Mouse (Mus musculus): ENCODE measurements around the gene Crygs.
A peak's percentile ranks its signal among the peaks of the same experiment; 100 is the strongest.

Crygs gene

GRCm38 (mm10) chr16:22811477-22811876, at the start of gene Crygs:
Crygs (minus strand) TSS chr16:22811577.
- no peak for DNase-seq

DNA sequence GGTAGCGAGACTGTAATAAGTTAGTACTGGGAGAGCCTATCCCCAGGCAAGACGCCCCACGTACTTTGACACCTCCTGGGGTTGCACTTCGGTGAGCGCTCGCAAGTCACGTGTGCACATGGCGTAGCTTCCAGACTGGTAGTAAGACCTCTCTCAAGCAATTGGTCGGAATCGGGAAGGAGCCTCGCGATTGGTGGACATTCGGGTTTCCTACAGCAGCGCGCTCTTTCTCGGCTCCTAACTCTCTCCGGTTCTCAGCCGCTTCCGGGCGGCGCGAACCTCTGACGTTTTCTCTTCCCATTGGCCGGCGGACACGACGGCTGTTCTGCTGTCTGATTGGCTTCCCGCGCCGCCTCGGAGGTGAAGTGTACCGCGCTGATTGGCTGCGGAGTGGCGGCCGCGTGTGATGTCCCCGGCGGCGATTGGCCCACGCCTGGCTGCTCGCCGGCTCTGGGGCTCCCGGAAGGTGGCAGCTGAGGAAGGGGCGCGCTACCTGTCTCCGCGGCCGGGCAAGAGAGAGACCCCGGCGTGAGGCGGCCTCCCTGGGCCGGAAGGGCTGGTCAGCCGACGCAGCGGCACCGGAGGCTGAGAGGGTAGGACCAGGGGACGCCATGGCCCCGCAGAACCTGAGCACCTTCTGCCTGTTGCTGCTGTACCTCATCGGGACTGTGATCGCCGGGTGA, 46.2 kb upstream of the Crygs start, which contains the start of the genes Tbccd1 and Dnajb11:
TSS of gene Tbccd1 (minus strand) at position 239 of the 683 bp plus-strand sequence.
TSS of gene Dnajb11 (plus strand) at position 415 of the 683 bp plus-strand sequence.
- DNase-seq = peak; percentile 97

DNA sequence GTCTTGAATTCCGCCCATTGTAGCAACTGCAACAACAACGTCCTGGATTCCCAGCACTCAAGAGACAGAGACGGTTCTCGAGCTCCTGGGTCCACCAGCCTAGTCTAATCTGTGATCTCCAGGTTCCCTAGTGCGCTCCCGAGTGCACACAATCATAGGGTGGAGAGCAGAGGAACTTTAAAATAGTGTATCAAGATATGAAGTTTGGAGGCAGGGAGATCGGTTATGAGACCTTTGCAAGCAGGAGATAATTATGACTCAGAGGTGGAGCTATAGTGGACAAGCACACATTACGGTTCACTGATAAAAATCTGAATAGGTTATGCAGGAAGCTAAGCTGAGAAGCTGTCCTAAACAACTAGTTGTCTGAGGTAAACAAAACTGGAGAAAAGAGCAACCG, 45.4 kb upstream of the Crygs start:
- no peak for DNase-seq

DNA sequence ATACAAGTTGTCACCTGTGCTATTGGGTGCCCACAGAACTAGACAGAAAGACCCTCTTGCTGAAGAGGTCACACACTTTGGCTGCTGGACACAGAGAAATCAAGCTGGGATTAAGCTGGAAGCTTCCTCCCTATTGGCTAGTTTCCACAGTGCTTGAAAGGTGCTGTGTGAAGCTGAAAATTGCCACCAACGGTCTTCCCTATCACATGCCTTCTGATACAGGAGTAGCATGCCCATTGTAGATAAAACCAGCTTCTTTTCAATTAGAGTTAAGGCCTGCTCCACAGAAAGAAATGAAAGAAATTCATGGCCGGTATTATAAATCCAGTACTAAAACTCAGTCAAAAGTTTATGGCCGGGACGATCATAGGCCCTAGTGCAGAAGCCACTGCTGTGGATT, 41.3 kb upstream of the Crygs start:
- DNase-seq = no peak

GRCm38 (mm10) chr16:22848331-22848730, 37.0 kb upstream of the Crygs start:
- DNase-seq = no peak

DNA sequence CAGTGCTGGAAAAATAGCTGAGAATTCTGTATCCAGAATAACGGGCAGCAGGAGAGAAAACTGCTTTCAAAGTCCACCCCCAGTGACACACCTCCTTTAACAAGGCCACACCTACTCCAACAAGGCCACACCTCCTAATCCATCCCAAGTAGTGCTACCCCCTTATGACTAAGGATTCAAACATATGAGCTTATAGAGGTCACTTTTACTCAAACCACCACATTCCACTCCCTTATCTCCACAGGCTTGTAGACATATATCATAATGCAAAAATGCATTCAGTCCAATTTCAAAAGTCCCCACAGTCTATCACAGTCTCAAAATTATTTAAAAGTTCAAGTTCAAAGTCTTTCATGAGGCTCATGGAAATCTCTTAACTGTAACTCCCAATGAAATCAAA, 36.3 kb upstream of the Crygs start:
- no peak for DNase-seq

DNA sequence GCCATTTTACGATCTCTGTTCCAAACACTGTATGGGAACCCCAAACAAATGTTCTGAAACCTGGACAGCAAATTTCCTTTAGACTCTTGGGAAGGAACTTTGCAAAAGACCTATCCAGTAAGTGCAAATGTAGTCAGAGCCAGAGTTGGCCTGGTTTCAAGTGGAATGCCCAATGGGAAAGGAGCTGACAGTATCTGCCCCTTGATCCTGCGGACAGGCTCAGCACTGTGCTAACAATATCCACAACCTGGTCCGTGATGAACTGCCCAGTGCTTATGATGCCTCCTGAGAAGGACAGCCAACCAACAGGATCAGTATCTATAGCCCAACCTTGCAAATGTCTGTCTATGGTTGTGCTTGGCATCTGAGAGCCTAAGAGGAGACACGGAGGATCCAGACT, 34.1 kb upstream of the Crygs start:
- DNase-seq = no peak

DNA sequence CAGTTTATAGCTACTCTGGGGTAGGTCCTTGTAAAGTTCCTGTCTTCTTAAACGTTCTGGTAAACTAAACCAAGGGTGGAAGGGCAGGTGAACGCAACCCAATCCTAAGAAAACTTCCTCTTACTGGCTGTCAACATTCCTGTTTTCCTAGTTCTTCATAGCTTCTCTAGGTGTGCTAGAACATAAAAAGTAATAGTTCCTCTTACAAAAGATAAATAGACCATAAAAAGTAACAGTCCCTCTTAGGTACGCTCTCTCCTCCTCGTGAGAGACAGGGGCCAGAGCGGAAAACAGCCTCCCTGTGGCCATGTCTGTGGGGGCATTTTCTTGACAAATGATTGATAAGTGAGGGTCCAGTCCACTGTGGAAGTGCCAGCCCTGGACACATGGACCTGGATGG, 33.5 kb upstream of the Crygs start:
- DNase-seq = no peak

GRCm38 (mm10) chr16:22844061-22844801, 32.9 kb upstream of the Crygs start:
- peak; percentile 73 for DNase-seq

GRCm38 (mm10) chr16:22842871-22843270, 31.5 kb upstream of the Crygs start:
- DNase-seq = no peak

- no peak for DNase-seq
Observed at GRCm38 (mm10) chr16:22839146-22839857, 27.9 kb upstream of the Crygs start.

DNA sequence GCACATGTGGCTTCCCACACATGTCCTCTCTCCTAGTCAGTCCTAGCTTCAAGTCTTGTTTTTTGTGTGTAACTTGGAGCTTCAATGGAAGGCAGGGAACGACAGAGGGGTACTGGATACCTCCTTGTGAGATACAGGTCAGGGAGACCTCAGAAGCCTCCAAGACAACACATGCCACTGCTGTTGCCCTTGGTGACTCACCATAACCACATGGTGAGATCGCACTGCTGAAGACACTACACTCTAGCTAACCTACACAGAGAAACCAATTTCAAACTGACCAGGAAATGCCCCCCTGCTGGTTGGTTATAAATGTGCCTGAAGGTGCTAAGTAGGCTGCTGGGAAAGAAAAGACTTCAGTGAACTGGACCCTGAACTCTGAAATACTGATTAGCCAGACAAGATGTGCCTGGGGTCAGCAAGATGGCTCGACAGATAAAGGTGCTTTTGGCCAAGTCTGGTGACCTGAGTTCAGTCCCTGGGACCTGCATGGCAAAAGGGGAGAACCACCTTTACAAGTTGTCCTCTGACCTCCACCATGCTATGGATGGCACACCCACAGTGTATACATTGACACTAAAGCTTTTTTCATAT, 21.7 kb upstream of the Crygs start:
- no peak for DNase-seq

- DNase-seq = no peak
Observed at GRCm38 (mm10) chr16:22820731-22821130, 9.4 kb upstream of the Crygs start.

DNA sequence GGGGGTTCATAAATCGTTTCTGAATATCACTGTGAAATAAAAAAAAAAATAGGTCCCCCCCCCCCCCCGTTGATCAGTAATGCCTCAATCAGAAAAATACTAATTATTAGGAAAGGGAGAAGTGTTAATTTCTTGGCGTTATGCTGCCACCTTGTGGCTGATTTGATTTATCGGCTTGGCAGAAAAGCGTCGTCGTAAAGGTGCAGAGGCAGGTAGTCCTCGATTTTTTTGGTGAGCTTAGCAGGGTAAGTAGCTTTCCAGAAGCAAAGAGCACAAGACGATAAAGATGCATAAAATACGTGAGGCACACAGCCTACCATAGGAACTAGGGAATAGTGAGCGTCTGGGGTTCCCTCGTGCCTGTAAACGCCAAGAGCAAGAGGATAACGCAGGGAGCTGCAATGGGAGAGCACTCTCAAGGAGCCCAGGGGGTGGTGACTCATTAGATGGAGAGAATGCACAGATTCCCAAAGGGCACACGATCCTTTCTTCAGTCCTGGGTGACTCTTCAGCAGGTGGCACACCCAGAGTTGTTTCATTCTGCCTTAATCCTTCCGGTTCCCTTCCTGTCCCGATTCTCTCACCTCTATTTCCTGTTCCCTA, 3.8 kb downstream of the Crygs start:
- peak; percentile 73 for DNase-seq

DNA sequence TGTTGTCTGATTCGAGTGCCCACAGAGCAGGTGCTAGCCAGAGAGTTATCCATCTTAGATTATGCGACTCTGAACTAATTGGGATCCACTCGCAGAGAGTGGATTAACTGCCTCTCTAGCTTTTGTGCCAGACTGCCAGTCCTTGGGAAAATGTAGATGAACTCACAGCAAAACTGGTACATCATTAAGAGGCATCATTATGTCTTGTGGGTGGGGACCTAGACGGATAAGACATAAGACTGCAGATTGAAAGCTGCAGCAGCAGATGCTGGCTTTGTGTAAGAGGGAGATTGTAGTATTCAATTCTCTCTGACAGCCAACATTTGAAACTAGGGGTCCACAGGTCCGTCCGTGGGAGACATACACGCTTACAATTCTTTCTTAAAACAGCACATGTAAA, 8.6 kb downstream of the Crygs start:
- DNase-seq = no peak

- DNase-seq = no peak
Observed at GRCm38 (mm10) chr16:22800849-22801109, 10.6 kb downstream of the Crygs start.

GRCm38 (mm10) chr16:22800026-22800848, 11.1 kb downstream of the Crygs start:
- DNase-seq = no peak

- DNase-seq = no peak
Observed at GRCm38 (mm10) chr16:22798520-22798919, 12.9 kb downstream of the Crygs start.

DNA sequence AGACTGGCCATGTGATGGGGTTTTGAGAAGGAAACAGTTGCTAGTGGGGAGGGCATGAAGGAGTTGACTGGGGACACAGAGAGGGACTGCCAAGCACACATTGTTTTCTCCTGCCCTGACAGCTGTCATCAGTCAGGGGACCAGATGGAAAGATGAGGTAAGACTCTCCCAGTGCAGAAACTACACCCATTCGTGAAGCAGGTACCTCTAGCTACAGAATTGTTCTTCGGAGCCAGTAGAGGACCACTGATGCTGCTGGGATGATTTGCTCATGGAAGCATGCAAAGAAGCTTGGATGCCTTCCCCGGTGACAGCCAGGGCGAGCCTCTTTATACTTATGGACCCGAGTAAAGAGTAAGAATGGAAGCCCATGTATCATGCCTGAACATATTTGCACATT, 13.9 kb downstream of the Crygs start:
- DNase-seq = peak; percentile 83

DNA sequence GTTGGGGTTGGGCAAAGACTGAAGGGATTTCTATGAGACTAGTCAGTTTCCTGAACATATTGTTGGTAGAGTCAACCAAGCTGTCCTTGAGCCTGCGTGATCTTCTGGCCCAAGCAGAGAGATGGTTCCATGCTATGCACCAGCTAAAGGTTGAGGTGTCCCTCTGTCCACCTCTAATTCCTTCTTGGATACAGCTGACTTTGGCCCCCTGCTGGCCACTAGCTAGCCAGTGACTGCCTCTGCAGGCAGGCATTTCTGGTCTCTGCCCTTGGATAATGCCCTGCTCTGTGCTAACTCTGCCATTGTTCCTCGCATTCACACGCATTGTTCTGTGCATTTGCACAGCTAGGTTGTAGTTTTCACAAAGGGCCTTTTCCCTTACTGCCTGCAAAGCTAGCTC, 15.9 kb downstream of the Crygs start:
- no peak for DNase-seq

GRCm38 (mm10) chr16:22791235-22791634, 20.1 kb downstream of the Crygs start:
- DNase-seq = no peak

DNA sequence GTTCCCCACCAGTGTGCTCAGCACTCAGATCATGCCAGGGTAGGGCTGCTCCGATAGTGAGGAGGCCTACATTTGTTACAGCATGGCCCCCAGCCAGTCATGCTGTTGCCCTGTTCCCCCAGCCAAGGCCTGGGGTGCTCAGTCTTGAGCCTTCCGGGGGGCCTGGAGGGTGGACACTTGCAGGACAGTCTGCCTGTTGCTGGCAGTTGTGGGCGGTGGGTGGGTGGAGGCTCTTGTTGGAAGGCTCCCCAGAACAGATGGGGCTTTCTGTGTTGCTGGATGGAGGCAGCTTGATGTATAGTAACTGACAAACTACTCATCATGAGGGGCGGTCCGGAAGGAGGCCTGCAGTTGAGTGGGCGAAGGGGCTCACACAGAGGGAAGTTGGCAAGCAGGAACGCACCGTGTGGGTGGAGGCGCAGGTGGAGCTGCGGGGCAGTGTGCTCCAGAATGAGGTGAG, 21.4 kb downstream of the Crygs start:
- DNase-seq = peak; percentile 60

All from cerebellum, adult 11 months (tissue).